Mouse (Mus musculus): ENCODE measurements at regions not wholly inside any gene's neighbourhood (a gene's known extent, or its start where the extent isn't known, plus 50 kb on each side); places are given as distances from the start of the nearest gene placed in this dataset.
"Not testable (repeated sequence)": the region's sequence is repeated elsewhere in the genome, so short reads cannot be mapped to it uniquely, and the experiment has no call there.

GRCm38 (mm10) chrX:146140619-146141018 is 635.6 kb upstream of the Amot start:
- TF ChIP-seq CTCF, EP300 (IDR thresholded peaks at IDR 0.05; ENCODE audit: low read depth): not testable (repeated sequence)
